Mouse (Mus musculus) MEL (cell line): ENCODE results near the gene Ccn6.
"Not testable (repeated sequence)": the region's sequence is repeated elsewhere in the genome, so short reads cannot be mapped to it uniquely, and the experiment has no call there.

ENCODE experiments used
- CTCF ChIP-seq, 3 experiments: IDR thresholded peaks in 2 of 3; conservative IDR thresholded peaks in 1 of 3; 2 replicates each; pipeline ENCODE4 v1.5.1; 2011 to 2012; ENCODE audit warnings: low read length in 3 of 3, low read depth in 2 of 3, mild to moderate bottlenecking in 2 of 3, improper control_type of control experiment in 1 of 3, inconsistent platforms in 1 of 3, mixed read lengths in 1 of 3, moderate library complexity in 1 of 3; ENCODE audit not compliant: control insufficient read depth in 1 of 3, insufficient read depth in 1 of 3, poor library complexity in 1 of 3, severe bottlenecking in 1 of 3
- MXI1 ChIP-seq: IDR thresholded peaks from 2 replicates; pipeline ENCODE4 v1.6.1; 2011; ENCODE audit warnings: mild to moderate bottlenecking, low read depth, low read length, improper control_type of control experiment
- MYC ChIP-seq: IDR thresholded peaks from 2 replicates; pipeline ENCODE4 v1.6.1; 2011; ENCODE audit warnings: low read depth, mild to moderate bottlenecking, low read length, improper control_type of control experiment, moderate library complexity
- TAL1 ChIP-seq: IDR thresholded peaks from 2 replicates; pipeline ENCODE4 v1.6.1; 2012; ENCODE audit warnings: mild to moderate bottlenecking, inconsistent platforms, low read length, moderate library complexity, mixed read lengths
- UBTF ChIP-seq: IDR thresholded peaks from 2 replicates; pipeline ENCODE4 v1.6.1; 2012; ENCODE audit warnings: low read depth, mild to moderate bottlenecking, inconsistent platforms, low read length, improper control_type of control experiment, moderate library complexity, borderline replicate concordance; ENCODE audit not compliant: insufficient read depth
- USF2 ChIP-seq, 2 experiments: IDR thresholded peaks; 2 replicates each; pipeline ENCODE4 v1.6.1; 2011 to 2012; ENCODE audit warnings: improper control_type of control experiment in 2 of 2, low read length in 2 of 2, borderline replicate concordance in 1 of 2, inconsistent platforms in 1 of 2, low read depth in 1 of 2, mild to moderate bottlenecking in 1 of 2; ENCODE audit not compliant: insufficient read depth in 1 of 2
- ZC3H11A ChIP-seq: IDR thresholded peaks from 2 replicates; pipeline ENCODE4 v1.6.1; 2012; ENCODE audit warnings: low read depth, mild to moderate bottlenecking, inconsistent platforms, low read length, improper control_type of control experiment

GRCm38 (mm10) chr10:39198216-39198615 is 34.6 kb upstream of the Ccn6 start:
- not testable (repeated sequence) for TF ChIP-seq ZC3H11A; USF2 (IDR thresholded peaks at IDR 0.05; ENCODE audit: borderline replicate concordance in 1 of 2, insufficient read depth in 1 of 2, low read depth in 1 of 2, low read length in 2 of 2); MXI1; CTCF (IDR thresholded peaks at IDR 0.05 in 2 of 3, conservative IDR thresholded peaks at IDR 0.05 in 1 of 3; ENCODE audit: control insufficient read depth in 1 of 3, insufficient read depth in 1 of 3, low read depth in 2 of 3, low read length in 3 of 3, poor library complexity in 1 of 3, severe bottlenecking in 1 of 3); TAL1; MYC; UBTF
